Mouse (Mus musculus): ENCODE results near the gene Rap2c.
A peak's percentile ranks its signal among the peaks of the same experiment; 100 is the strongest.

The Rap2c gene

GRCm38 (mm10) chrX:51017851-51018785, at the start of gene Rap2c:
Rap2c (minus strand) TSS chrX:51018018.
- DNase-seq = peak; percentile 76

- DNase-seq = no peak
Measured at GRCm38 (mm10) chrX:51066539-51067286, 48.9 kb upstream of the Rap2c start.

- DNase-seq = peak; percentile 69
Measured at GRCm38 (mm10) chrX:51065773-51066172, 48.0 kb upstream of the Rap2c start.

GRCm38 (mm10) chrX:51065158-51065664, 47.4 kb upstream of the Rap2c start:
- DNase-seq = no peak

GRCm38 (mm10) chrX:51060220-51060619, 42.4 kb upstream of the Rap2c start:
- no peak for DNase-seq

- DNase-seq = no peak
Measured at GRCm38 (mm10) chrX:51058741-51059140, 40.9 kb upstream of the Rap2c start.

GRCm38 (mm10) chrX:51058317-51058716, 40.5 kb upstream of the Rap2c start:
- no peak for DNase-seq

- no peak for DNase-seq
Measured at GRCm38 (mm10) chrX:51051680-51052461, 34.1 kb upstream of the Rap2c start.

GRCm38 (mm10) chrX:51035678-51036209, 17.9 kb upstream of the Rap2c start:
- no peak for DNase-seq

GRCm38 (mm10) chrX:51019884-51020283, 2.1 kb upstream of the Rap2c start:
- DNase-seq = peak; percentile 61

GRCm38 (mm10) chrX:51018786-51019179, 965 bp upstream of the Rap2c start:
- peak; percentile 78 for DNase-seq

- DNase-seq = peak; percentile 4
Measured at GRCm38 (mm10) chrX:51016926-51017325, 892 bp downstream of the Rap2c start.

- no peak for DNase-seq
Measured at GRCm38 (mm10) chrX:51012280-51012679, 5.5 kb downstream of the Rap2c start.

GRCm38 (mm10) chrX:51010323-51010722, 7.5 kb downstream of the Rap2c start:
- DNase-seq = no peak

- DNase-seq = no peak
Measured at GRCm38 (mm10) chrX:51000791-51001190, 17.0 kb downstream of the Rap2c start.

- no peak for DNase-seq
Measured at GRCm38 (mm10) chrX:50995310-50995709, 22.5 kb downstream of the Rap2c start.

GRCm38 (mm10) chrX:50991324-50991723, 26.5 kb downstream of the Rap2c start:
- DNase-seq = no peak

GRCm38 (mm10) chrX:50989940-50990339, 27.9 kb downstream of the Rap2c start:
- DNase-seq = no peak

GRCm38 (mm10) chrX:50988581-50988980, 29.2 kb downstream of the Rap2c start:
- DNase-seq = no peak

- no peak for DNase-seq
Measured at GRCm38 (mm10) chrX:50978428-50978827, 39.4 kb downstream of the Rap2c start.

- no peak for DNase-seq
Measured at GRCm38 (mm10) chrX:50972145-50972544, 45.7 kb downstream of the Rap2c start.

- no peak for DNase-seq
Measured at GRCm38 (mm10) chrX:50969907-50970306, 47.9 kb downstream of the Rap2c start.

All from kidney, postnatal 10 days (tissue).